Mouse (Mus musculus) embryonic facial prominence, embryonic 13.5 days (tissue): ENCODE measurements around the gene BC005537. TPM values are rescaled to one million over a fixed set of nuclear protein-coding genes. Genes with fewer than 3 reads are reported as not detected.
A peak's percentile ranks its signal among the peaks of the same experiment; 100 is the strongest.

Source experiments
- ATAC-seq: fragments of 200-750 bp; cut with Nextera tagmentation; 2 replicates; pipeline ENCODE4 v1.8.0; 2017; ENCODE audit warnings: low read depth; ENCODE audit not compliant: insufficient number of reproducible peaks, insufficient read depth, low FRiP score, low TSS enrichment
- H3K27ac ChIP-seq: fragments of 300-500 bp; sonication (generic); 2 replicates; pipeline ENCODE4 v1.5.1; 2015; ENCODE audit warnings: moderate library complexity, mild to moderate bottlenecking, inconsistent platforms
- H3K27me3 ChIP-seq: fragments of 300-500 bp; sonication (generic); 2 replicates; pipeline ENCODE4 v1.6.1; 2015; ENCODE audit warnings: mild to moderate bottlenecking, inconsistent platforms
- H3K36me3 ChIP-seq: fragments of 300-500 bp; sonication (generic); 2 replicates; pipeline ENCODE4 v1.6.1; 2015; ENCODE audit warnings: mild to moderate bottlenecking, inconsistent platforms
- H3K4me1 ChIP-seq: fragments of 300-500 bp; sonication (generic); 2 replicates; pipeline ENCODE4 v1.6.1; 2015; ENCODE audit warnings: inconsistent platforms
- H3K4me2 ChIP-seq: fragments of 300-500 bp; sonication (generic); 2 replicates; pipeline ENCODE4 v1.6.1; 2015; ENCODE audit warnings: moderate library complexity, mild to moderate bottlenecking, inconsistent platforms
- H3K4me3 ChIP-seq: fragments of 300-500 bp; sonication (generic); 2 replicates; pipeline ENCODE4 v1.5.1; 2015; ENCODE audit warnings: mild to moderate bottlenecking, inconsistent platforms
- H3K9ac ChIP-seq: fragments of 300-500 bp; sonication (generic); 2 replicates; pipeline ENCODE4 v1.6.1; 2015; ENCODE audit warnings: mild to moderate bottlenecking, inconsistent platforms
- H3K9me3 ChIP-seq: fragments of 300-500 bp; sonication (generic); 2 replicates; pipeline ENCODE4 v1.6.1; 2016; ENCODE audit warnings: inconsistent platforms
- WGBS: fragments of 180-500 bp; shearing (Covaris S2); methylation state at CpG from one replicate; pipeline ENCODE4 v1.1.7; 2015; ENCODE audit warnings: mixed read lengths; 5-methylcytosine and 5-hydroxymethylcytosine counted together
- polyA plus RNA-seq: library from polyadenylated mRNA; unstranded; fragments of >200 nt; fragmentation: Nextera tagmentation; extraction: Ambion mirVana; gene quantifications from 2 replicates; pipeline ENCODE4 v1.2.1, GENCODE M21; 2015

The BC005537 gene
- polyA plus RNA-seq, 1 experiment from 2014 or later: 18.2 TPM

DNA sequence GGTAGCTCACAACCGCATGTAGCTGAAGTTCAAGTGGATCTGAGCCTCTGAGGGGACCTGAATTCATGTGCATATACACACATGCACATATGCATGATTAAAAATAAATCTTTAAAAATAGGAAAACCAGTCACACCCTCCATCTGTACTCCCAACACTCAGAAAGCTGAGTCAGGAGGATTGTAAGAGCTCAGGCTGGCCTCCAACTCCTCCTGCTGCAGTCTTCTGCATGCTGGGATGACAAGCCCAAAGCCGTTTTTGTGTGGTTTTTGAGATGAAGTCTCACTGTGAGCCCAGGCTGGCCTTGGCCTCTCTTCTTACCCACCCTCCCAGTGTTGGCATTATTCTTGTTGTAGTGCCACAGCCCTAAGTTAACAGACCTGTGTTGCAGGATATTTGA is 23.4 kb upstream of the BC005537 start:
- Histone ChIP-seq H3K4me3 (no peak overlapping the region), H3K27me3 (no peaks in the 10 kb centered on the region)

GRCm38 (mm10) chr13:24778706-24779380 is 22.6 kb upstream of the BC005537 start:
- no peaks in the 10 kb centered on the region for H3K27me3 ChIP-seq
- WGBS: 73% methylated on average over 8 of the region's 8 CpGs
- no peak for ATAC-seq

More for the DNA sequence above, 23.4 kb upstream of the BC005537 start:
- Histone ChIP-seq H3K9ac (no peak overlapping the region), H3K4me1 (0 out of 2 replicates have a peak, but pooled peaks cover 4% of the 10 kb centered on the region), H3K36me3 (no peaks in the 10 kb centered on the region), H3K27ac (no peak overlapping the region), H3K4me2 (no peak overlapping the region), H3K9me3 (no peaks in the 10 kb centered on the region)
- 73% methylated on average over 2 of the region's 2 CpGs for WGBS
- ATAC-seq: no peak

DNA sequence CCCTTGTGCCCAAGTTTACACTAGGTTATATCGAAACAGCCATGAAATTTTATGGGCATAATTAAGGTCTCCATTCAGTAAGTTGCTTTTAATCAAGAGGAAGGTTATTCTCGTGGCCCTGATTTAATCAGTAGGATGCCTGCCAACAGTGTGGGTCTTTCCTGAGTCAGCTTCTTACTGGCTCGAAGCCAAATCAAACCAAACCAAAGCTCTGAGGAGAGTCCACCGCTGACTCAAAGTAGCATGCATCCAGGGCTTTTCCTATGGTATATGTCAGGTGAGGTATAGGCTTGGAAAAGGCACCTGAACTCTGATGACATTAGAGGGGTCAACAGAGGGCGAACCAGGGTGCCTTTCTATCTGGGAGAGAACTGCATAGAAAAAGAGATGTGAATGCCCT is 19.5 kb upstream of the BC005537 start:
- no peak overlapping the region for H3K9ac ChIP-seq
- H3K27me3 ChIP-seq: no peaks in the 10 kb centered on the region
- no peak overlapping the region for H3K27ac ChIP-seq
- H3K4me2 ChIP-seq: no peak overlapping the region
- no peaks in the 10 kb centered on the region for H3K9me3 ChIP-seq
- H3K4me1 ChIP-seq: 0 out of 2 replicates have a peak, but pooled peaks cover 4% of the 10 kb centered on the region
- no peaks in the 10 kb centered on the region for H3K36me3 ChIP-seq
- ATAC-seq: no peak
- no peak overlapping the region for H3K4me3 ChIP-seq
- WGBS: 60% methylated on average over 5 of the region's 5 CpGs

More at GRCm38 (mm10) chr13:24778706-24779380, 22.6 kb upstream of the BC005537 start:
- H3K4me2 ChIP-seq: no peak overlapping the region
- H3K4me3 ChIP-seq: no peak overlapping the region
- H3K27ac ChIP-seq: no peak overlapping the region
- H3K4me1 ChIP-seq: 0 out of 2 replicates have a peak, but pooled peaks cover 4% of the 10 kb centered on the region
- no peaks in the 10 kb centered on the region for H3K9me3 ChIP-seq
- H3K36me3 ChIP-seq: no peaks in the 10 kb centered on the region
- no peak overlapping the region for H3K9ac ChIP-seq

DNA sequence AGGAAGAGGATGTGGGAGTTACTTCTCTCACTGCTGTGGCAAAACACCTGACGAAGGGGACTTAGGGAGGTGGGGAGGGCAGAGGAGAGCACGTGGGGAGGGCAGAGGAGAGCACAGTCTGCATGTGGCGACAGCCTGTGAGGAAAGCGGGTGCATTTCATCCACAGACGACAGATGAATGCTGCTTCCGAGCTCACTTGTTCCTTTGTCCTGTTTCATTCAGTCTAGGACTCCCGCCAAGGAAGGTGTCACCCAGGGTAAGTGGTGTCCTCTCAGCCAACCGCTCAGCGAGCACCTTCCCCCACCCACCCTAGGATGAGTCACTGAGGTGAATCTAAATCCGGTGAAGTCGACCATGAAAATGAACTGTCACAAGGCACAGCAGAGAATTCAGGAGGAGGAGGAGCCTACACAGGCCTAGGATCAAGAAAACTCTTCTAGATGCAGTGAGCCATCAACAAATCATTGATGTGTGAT is 15.4 kb upstream of the BC005537 start:
- 60% methylated on average over 11 of the region's 11 CpGs for WGBS

DNA sequence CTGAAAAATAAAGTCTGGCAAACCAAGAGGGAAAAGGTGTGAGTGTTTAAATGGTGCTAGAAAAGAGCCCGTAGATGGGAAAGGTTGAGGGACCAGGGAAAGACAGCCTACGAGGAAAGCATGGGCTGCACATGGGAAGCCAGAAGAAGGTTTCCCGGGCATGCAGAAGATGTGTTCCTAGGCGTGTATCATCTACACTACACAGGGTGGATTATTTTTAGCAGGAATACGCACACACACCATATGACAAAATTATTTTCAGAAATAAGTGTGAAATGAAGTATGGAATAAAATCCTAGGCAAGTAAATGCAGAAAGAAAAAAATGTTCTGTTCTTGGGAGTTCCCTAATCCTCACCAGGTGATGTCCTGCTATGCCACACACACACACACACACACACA is 14.0 kb upstream of the BC005537 start:
- Histone ChIP-seq H3K9me3 (no peaks in the 10 kb centered on the region), H3K4me2 (no peak overlapping the region), H3K4me1 (no peaks in the 10 kb centered on the region), H3K27me3 (no peaks in the 10 kb centered on the region), H3K4me3 (no peak overlapping the region), H3K27ac (no peak overlapping the region), H3K36me3 (no peaks in the 10 kb centered on the region), H3K9ac (no peak overlapping the region)
- 87% methylated on average over 5 of the region's 5 CpGs for WGBS
- ATAC-seq: no peak

More for the DNA sequence above, 15.4 kb upstream of the BC005537 start:
- Histone ChIP-seq H3K27ac (no peak overlapping the region), H3K4me3 (no peak overlapping the region), H3K4me2 (no peak overlapping the region), H3K27me3 (no peaks in the 10 kb centered on the region), H3K9ac (no peak overlapping the region), H3K36me3 (no peaks in the 10 kb centered on the region), H3K9me3 (no peaks in the 10 kb centered on the region), H3K4me1 (0 out of 2 replicates have a peak, but pooled peaks cover 4% of the 10 kb centered on the region)
- no peak for ATAC-seq

DNA sequence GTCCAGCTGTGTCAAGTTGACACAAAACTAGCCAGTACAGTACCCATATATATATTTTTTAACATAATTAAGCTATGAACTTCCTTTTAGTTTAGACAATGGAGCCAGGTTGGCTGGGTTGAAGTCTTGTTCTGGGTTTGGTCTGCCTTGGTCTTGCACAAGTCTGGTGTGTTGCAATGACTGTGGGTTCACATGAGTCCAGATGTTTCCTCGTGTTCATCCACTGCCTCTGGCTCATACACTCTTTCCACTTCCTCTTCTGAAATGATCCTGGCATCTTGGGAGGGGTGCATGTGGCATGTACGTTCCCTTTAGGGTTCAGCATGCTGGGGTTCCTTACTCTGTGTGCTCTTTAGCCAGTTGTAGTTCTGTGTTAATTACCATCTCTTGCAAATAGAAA is 10.1 kb upstream of the BC005537 start:
- ATAC-seq: no peak
- 59% methylated on average over 2 of the region's 2 CpGs for WGBS

DNA sequence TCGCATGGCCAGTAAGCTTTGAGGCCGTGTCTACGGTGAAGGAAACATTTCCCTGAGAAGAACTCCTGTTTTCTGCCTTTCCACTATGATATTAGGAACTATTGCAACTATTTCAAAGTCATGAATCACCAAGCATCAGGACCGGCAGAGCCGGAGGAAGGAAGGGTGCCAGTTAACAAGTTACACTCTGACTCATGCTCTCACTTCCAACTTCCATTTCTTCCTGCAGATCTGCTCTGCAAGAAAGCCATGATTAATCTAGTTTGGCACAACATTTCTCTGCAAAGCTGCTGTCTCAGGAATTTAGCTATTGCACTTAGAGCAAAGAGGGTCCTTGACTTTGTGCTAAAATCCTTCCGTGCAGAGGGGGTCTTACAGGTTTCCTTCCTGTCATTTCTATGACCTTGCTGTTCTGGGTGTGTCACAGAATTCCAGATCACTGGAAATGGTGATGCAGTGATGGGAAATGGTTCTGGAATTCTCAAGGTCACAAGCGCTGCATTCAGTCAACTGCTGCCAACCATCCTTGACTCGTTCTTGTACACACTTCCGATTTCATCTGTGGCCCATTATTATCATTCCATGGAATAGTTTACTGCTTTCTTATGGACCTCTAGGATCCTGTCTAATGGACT is 8.9 kb upstream of the BC005537 start:
- Histone ChIP-seq H3K36me3 (no peaks in the 10 kb centered on the region), H3K4me1 (no peaks in the 10 kb centered on the region), H3K4me3 (no peak overlapping the region), H3K9ac (no peak overlapping the region), H3K27me3 (no peaks in the 10 kb centered on the region), H3K27ac (no peak overlapping the region), H3K4me2 (no peak overlapping the region), H3K9me3 (no peaks in the 10 kb centered on the region)
- no peak for ATAC-seq
- WGBS: 90% methylated on average over 9 of the region's 9 CpGs

More for the DNA sequence above, 10.1 kb upstream of the BC005537 start:
- Histone ChIP-seq H3K4me2 (no peak overlapping the region), H3K27me3 (no peaks in the 10 kb centered on the region), H3K4me1 (no peaks in the 10 kb centered on the region), H3K9me3 (no peaks in the 10 kb centered on the region), H3K27ac (no peak overlapping the region), H3K36me3 (no peaks in the 10 kb centered on the region), H3K9ac (no peak overlapping the region), H3K4me3 (no peak overlapping the region)

DNA sequence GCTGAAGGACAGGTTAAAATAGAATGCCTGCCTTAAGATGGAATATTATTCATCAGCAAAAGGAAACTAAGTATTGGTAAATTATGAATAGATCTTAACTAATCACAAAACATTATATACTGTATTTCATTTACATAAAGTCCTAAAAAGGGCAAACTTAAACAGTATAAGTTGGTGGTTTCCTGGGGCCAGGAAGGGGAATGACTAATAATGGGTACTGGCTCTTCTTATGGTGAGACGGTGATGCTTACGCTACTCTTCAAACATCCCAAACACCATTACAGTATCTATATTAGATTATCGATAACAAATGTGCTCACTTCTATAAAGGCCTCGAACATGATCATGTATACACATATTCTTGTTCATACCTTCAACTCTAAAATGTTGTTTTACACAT is 2.8 kb upstream of the BC005537 start:
- no peak overlapping the region for H3K27ac ChIP-seq
- no peak overlapping the region for H3K9ac ChIP-seq

GRCm38 (mm10) chr13:24799378-24799777 is 2.1 kb upstream of the BC005537 start:
- H3K4me1 ChIP-seq: peaks cover 14% of the 10 kb centered on the region
- H3K27ac ChIP-seq: no peak overlapping the region
- H3K4me2 ChIP-seq: peak overlapping the region; percentile 85
- no peaks in the 10 kb centered on the region for H3K27me3 ChIP-seq
- H3K9me3 ChIP-seq: no peaks in the 10 kb centered on the region
- no peaks in the 10 kb centered on the region for H3K36me3 ChIP-seq
- 63% methylated on average over 5 of the region's 5 CpGs for WGBS
- H3K9ac ChIP-seq: no peak overlapping the region
- peak overlapping the region; percentile 99 for H3K4me3 ChIP-seq
- ATAC-seq: no peak

More for the DNA sequence above, 2.8 kb upstream of the BC005537 start:
- Histone ChIP-seq H3K4me2 (no peak overlapping the region), H3K4me1 (peaks cover 10% of the 10 kb centered on the region), H3K9me3 (no peaks in the 10 kb centered on the region), H3K36me3 (no peaks in the 10 kb centered on the region), H3K4me3 (no peak overlapping the region), H3K27me3 (no peaks in the 10 kb centered on the region)
- 95% methylated on average over 4 of the region's 4 CpGs for WGBS
- no peak for ATAC-seq

GRCm38 (mm10) chr13:24799925-24800673 is 1.4 kb upstream of the BC005537 start:
- Histone ChIP-seq H3K9me3 (no peaks in the 10 kb centered on the region), H3K4me1 (peaks cover 17% of the 10 kb centered on the region), H3K4me2 (peak overlapping the region; percentile 85), H3K27ac (peak overlapping the region; percentile 82), H3K4me3 (peak overlapping the region; percentile 99), H3K27me3 (no peaks in the 10 kb centered on the region), H3K9ac (peak overlapping the region; percentile 73), H3K36me3 (peaks cover 3% of the 10 kb centered on the region; the same call in 1 of the 2 replicates)
- peak; percentile 5; the same call in 1 of the 2 replicates for ATAC-seq
- WGBS: under 1% methylated on average over 31 of the region's 31 CpGs

GRCm38 (mm10) chr13:24800674-24801307 is 666 bp upstream of the BC005537 start:
- Histone ChIP-seq H3K4me2 (peak overlapping the region; percentile 85), H3K9me3 (no peaks in the 10 kb centered on the region), H3K9ac (peak overlapping the region; percentile 99), H3K27me3 (no peaks in the 10 kb centered on the region), H3K4me3 (peak overlapping the region; percentile 99), H3K36me3 (peaks cover 9% of the 10 kb centered on the region), H3K4me1 (peaks cover 17% of the 10 kb centered on the region), H3K27ac (peak overlapping the region; percentile 100)
- ATAC-seq: peak; percentile 97
- under 1% methylated on average over 42 of the region's 42 CpGs for WGBS
